In the genomic region with DNA sequence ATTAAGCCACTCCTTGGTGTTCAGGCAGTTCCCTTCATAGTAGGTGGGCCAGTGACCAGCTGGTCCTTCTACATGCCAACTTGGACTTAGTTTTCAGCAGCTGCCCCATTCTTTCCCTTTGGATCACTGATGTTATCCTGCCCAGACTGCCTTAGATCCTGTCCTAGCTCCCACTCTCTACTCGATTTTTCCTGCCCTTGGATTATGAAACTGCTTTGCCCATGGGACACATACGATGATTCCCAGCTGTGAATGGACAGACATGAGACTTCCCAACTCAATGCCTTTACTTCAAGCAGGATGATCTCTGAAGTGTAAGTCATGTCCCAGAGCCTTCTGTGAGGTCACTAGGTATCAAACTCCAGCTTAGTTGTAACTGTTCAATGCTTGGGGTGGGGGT, we compare ENCODE assay signal across 16 mouse cellular contexts.
DNase-seq lines count a peak whose midpoint lies in the region; ATAC-seq and TF ChIP-seq lines count a peak whose summit lies in the region.
"Had no signal": no experiment of that assay in that cellular context is flagged by ENCODE, and none has a peak within 500 bp of the region (broad histone marks: within the 10 kb centered on the region; RNA-seq: fewer than 3 reads in every experiment).

No protein-coding gene starts in this region.

- no peak overlapping the region for H3K27ac ChIP-seq in heart, adult 2 months
- H3K27ac ChIP-seq in heart, embryonic 11.5 days (ENCODE audit: low read depth, low read length): no peak overlapping the region
- H3K27ac ChIP-seq: forebrain, embryonic 15.5 days; hindbrain, embryonic 14.5 days; intestine, embryonic 15.5 days; kidney, embryonic 15.5 days had no signal

- H3K4me3 ChIP-seq in heart, adult 2 months: no peak overlapping the region
- no peak overlapping the region for H3K4me3 ChIP-seq in heart, embryonic 11.5 days (ENCODE audit: low read depth, low read length)
- H3K4me3 ChIP-seq: forebrain, embryonic 15.5 days; intestine, embryonic 15.5 days; kidney, embryonic 15.5 days had no signal

- no peaks in the 10 kb centered on the region for H3K27me3 ChIP-seq in heart, adult 2 months (ENCODE audit: control insufficient read depth, insufficient read depth, low read length)
- H3K27me3 ChIP-seq in heart, embryonic 11.5 days (ENCODE audit: control insufficient read depth, insufficient read depth, low read length): no peaks in the 10 kb centered on the region
- H3K27me3 ChIP-seq: forebrain, embryonic 15.5 days; intestine, embryonic 15.5 days; kidney, embryonic 15.5 days had no signal

- H3K36me3 ChIP-seq in heart, adult 2 months (ENCODE audit: control insufficient read depth, insufficient read depth, low read length): no peaks in the 10 kb centered on the region
- no peaks in the 10 kb centered on the region for H3K36me3 ChIP-seq in heart, embryonic 11.5 days (ENCODE audit: control insufficient read depth, insufficient read depth, low read length)
- H3K36me3 ChIP-seq: forebrain, embryonic 15.5 days; intestine, embryonic 15.5 days; kidney, embryonic 15.5 days had no signal

- no peak overlapping the region for H3K4me2 ChIP-seq in heart, embryonic 11.5 days
- H3K4me2 ChIP-seq: forebrain, embryonic 15.5 days; hindbrain, embryonic 14.5 days; intestine, embryonic 15.5 days; kidney, embryonic 15.5 days had no signal

- no peaks in the 10 kb centered on the region for H3K9me3 ChIP-seq in heart, embryonic 11.5 days (replicated peaks; ENCODE audit: control insufficient read depth, low read length)
- H3K9me3 ChIP-seq: forebrain, embryonic 15.5 days; intestine, embryonic 15.5 days; kidney, embryonic 15.5 days had no signal

- H3K9ac ChIP-seq in heart, adult 2 months (ENCODE audit: low read depth, low read length): no peak overlapping the region
- no peak overlapping the region for H3K9ac ChIP-seq in heart, embryonic 11.5 days (ENCODE audit: low read depth, low read length)
- H3K9ac ChIP-seq: forebrain, embryonic 15.5 days; hindbrain, embryonic 14.5 days; intestine, embryonic 15.5 days; kidney, embryonic 15.5 days had no signal

- no peak for TF ChIP-seq EP300 in heart, adult 2 months (IDR thresholded peaks at IDR 0.05; ENCODE audit: insufficient read depth, low read depth, low read length)

- no peaks in the 10 kb centered on the region for H3K79me2 ChIP-seq in heart, adult 2 months (replicated peaks; ENCODE audit: control insufficient read depth, insufficient read depth, low read length)

- H3K4me1 ChIP-seq in heart, adult 2 months (ENCODE audit: control insufficient read depth, insufficient read depth, low read length): no peaks in the 10 kb centered on the region
- no peaks in the 10 kb centered on the region for H3K4me1 ChIP-seq in heart, embryonic 11.5 days (ENCODE audit: control insufficient read depth, insufficient read depth, low read length)
- H3K4me1 ChIP-seq: forebrain, embryonic 15.5 days; intestine, embryonic 15.5 days had no signal

- 52% methylated on average over 2 of the region's 2 CpGs for WGBS in heart, adult 2 months
- WGBS in heart, embryonic 11.5 days (ENCODE audit: insufficient replicate concordance): 81% methylated on average over 2 of the region's 2 CpGs

- no peak for ATAC-seq in heart, embryonic 11.5 days (replicated peaks; ENCODE audit: insufficient number of reproducible peaks, low FRiP score, low TSS enrichment)
- ATAC-seq: forebrain, embryonic 15.5 days; intestine, embryonic 15.5 days had no signal

- TF ChIP-seq POLR2A in heart, adult 2 months (IDR thresholded peaks at IDR 0.05; ENCODE audit: insufficient read depth, low read depth, low read length): no peak

- TF ChIP-seq CTCF in heart, adult 2 months (IDR thresholded peaks at IDR 0.05): no peak

- DNase-seq in gastrocnemius, adult 18-20 months (ENCODE audit: low spot score): peak; percentile 26
- DNase-seq in gastrocnemius, postnatal 10 days: no peak
- peak; percentile 49 to 52 for DNase-seq in heart, adult 2 months
- DNase-seq in heart, postnatal 10 days: peak; percentile 34 to 42
- peak; percentile 9 for DNase-seq in heart, postnatal 25 days (ENCODE audit: low spot score)
- no peak for DNase-seq in yolk sac, embryonic 10.5 days (ENCODE audit: low spot score)
- no peak for DNase-seq in frontal cortex, postnatal 14 days (ENCODE audit: low spot score in 2 of 2)
- DNase-seq: adrenal gland, adult 8-10 months; adrenal gland, postnatal 36 days; cerebellum, adult 8-10 months; kidney, adult 18-20 months had no signal

- intact Hi-C loops in heart, adult 2 months (cut with DNase I): loop anchor here (5.0 kb wide), 1 partner anchor 44 kb away; no protein-coding TSS in a partner anchor
- intact Hi-C loops in heart, postnatal 10 days (cut with DNase I): loop anchor here (5.0 kb wide), 1 partner anchor 44 kb away; no protein-coding TSS in a partner anchor
- intact Hi-C loops in heart, postnatal 25 days (cut with DNase I): loop anchor here (5.0 kb wide), 1 partner anchor 44 kb away; no protein-coding TSS in a partner anchor

Comparison
In these comparisons a context has a peak if more than half of its experiments do, and no peak if none do; other contexts are left out.
1. DNase-seq: peak in gastrocnemius, adult 18-20 months (single experiment), heart, adult 2 months (2 of 2), heart, postnatal 10 days (2 of 2) and heart, postnatal 25 days (single experiment); none in gastrocnemius, postnatal 10 days (single experiment), yolk sac, embryonic 10.5 days (single experiment) and frontal cortex, postnatal 14 days (0 of 2).